Mouse (Mus musculus) cerebellum, adult 18-20 months (tissue): ENCODE data around the gene Prdm16.

Experiments
- DNase-seq, 2 experiments: peaks; one replicate each; pipeline ENCODE4 v3.0.0; 2021

The Prdm16 gene

GRCm38 (mm10) chr4:154636721-154637311 lies at the start of gene Prdm16:
Gene Prdm16 (minus strand): TSS chr4:154636873.
- no peak for DNase-seq

GRCm38 (mm10) chr4:154683068-154683752 lies 46.5 kb upstream of the Prdm16 start:
- no peak for DNase-seq

- no peak for DNase-seq
These were observed 45.6 kb upstream of the Prdm16 start for GRCm38 (mm10) chr4:154682311-154682710.

- no peak for DNase-seq
These were observed 38.8 kb upstream of the Prdm16 start for GRCm38 (mm10) chr4:154675441-154676000.

GRCm38 (mm10) chr4:154674966-154675365 lies 38.3 kb upstream of the Prdm16 start:
- no peak for DNase-seq

- peak; percentile 11 to 15 for DNase-seq
These were observed 37.9 kb upstream of the Prdm16 start for GRCm38 (mm10) chr4:154674541-154674940.

- no peak for DNase-seq
These were observed 37.3 kb upstream of the Prdm16 start for GRCm38 (mm10) chr4:154673986-154674385.

- DNase-seq, result no peak
These were observed 35.4 kb upstream of the Prdm16 start for GRCm38 (mm10) chr4:154672027-154672426.

- DNase-seq, result no peak
These were observed 34.7 kb upstream of the Prdm16 start for GRCm38 (mm10) chr4:154671232-154671912.

GRCm38 (mm10) chr4:154667767-154668166 lies 31.1 kb upstream of the Prdm16 start, which contains the start of gene Actrt2:
Gene Actrt2 (minus strand): TSS chr4:154667867.
- no peak for DNase-seq

GRCm38 (mm10) chr4:154662681-154663215 lies 26.1 kb upstream of the Prdm16 start:
- DNase-seq, result no peak

- DNase-seq, result no peak
These were observed 24.6 kb upstream of the Prdm16 start for GRCm38 (mm10) chr4:154661256-154661655.

- no peak for DNase-seq
These were observed 23.4 kb upstream of the Prdm16 start for GRCm38 (mm10) chr4:154660025-154660424.

- peak in 1 of 2 experiments; percentile 8 for DNase-seq
These were observed 18.6 kb upstream of the Prdm16 start for GRCm38 (mm10) chr4:154655134-154655910.

GRCm38 (mm10) chr4:154652494-154652893 lies 15.8 kb upstream of the Prdm16 start:
- no peak for DNase-seq

GRCm38 (mm10) chr4:154649083-154649747 lies 12.5 kb upstream of the Prdm16 start:
- DNase-seq, result no peak

GRCm38 (mm10) chr4:154642496-154642895 lies 5.8 kb upstream of the Prdm16 start:
- DNase-seq, result no peak

GRCm38 (mm10) chr4:154641296-154642110 lies 4.8 kb upstream of the Prdm16 start:
- DNase-seq, result no peak

- DNase-seq, result no peak
These were observed 4.0 kb upstream of the Prdm16 start for GRCm38 (mm10) chr4:154640443-154641295.
